Mouse (Mus musculus): ENCODE measurements at regions not wholly inside any gene's neighbourhood (a gene's known extent, or its start where the extent isn't known, plus 50 kb on each side); places are given as distances from the start of the nearest gene placed in this dataset.

- no peak for ATAC-seq (replicated peaks; ENCODE audit: poor library complexity, severe bottlenecking)
Observed at GRCm38 (mm10) chr1:120872554-120872953, 270.3 kb downstream of the En1 start.

GRCm38 (mm10) chr1:120882959-120883549 lies 280.8 kb downstream of the En1 start:
- ATAC-seq (replicated peaks; ENCODE audit: poor library complexity, severe bottlenecking), result no peak

GRCm38 (mm10) chr1:120883632-120884031 lies 281.4 kb downstream of the En1 start:
- ATAC-seq (replicated peaks; ENCODE audit: poor library complexity, severe bottlenecking), result no peak

- ATAC-seq (replicated peaks; ENCODE audit: poor library complexity, severe bottlenecking), result no peak
Observed at GRCm38 (mm10) chr1:120910801-120911200, 308.6 kb downstream of the En1 start.

- ATAC-seq (replicated peaks; ENCODE audit: poor library complexity, severe bottlenecking), result no peak
Observed at GRCm38 (mm10) chr1:120911962-120912670, 309.9 kb downstream of the En1 start.

GRCm38 (mm10) chr1:120921540-120921939 lies 319.3 kb downstream of the En1 start:
- ATAC-seq (replicated peaks; ENCODE audit: poor library complexity, severe bottlenecking), result no peak

- ATAC-seq (replicated peaks; ENCODE audit: poor library complexity, severe bottlenecking), result no peak
Observed at GRCm38 (mm10) chr1:120925271-120925670, 323.1 kb downstream of the En1 start.

GRCm38 (mm10) chr1:120930141-120930540 lies 327.9 kb downstream of the En1 start:
- ATAC-seq (replicated peaks; ENCODE audit: poor library complexity, severe bottlenecking), result no peak

- no peak for ATAC-seq (replicated peaks; ENCODE audit: poor library complexity, severe bottlenecking)
Observed at GRCm38 (mm10) chr1:120935321-120935720, 333.1 kb downstream of the En1 start.

GRCm38 (mm10) chr1:120943711-120944110 lies 341.5 kb downstream of the En1 start:
- no peak for ATAC-seq (replicated peaks; ENCODE audit: poor library complexity, severe bottlenecking)

GRCm38 (mm10) chr1:120946349-120946748 lies 344.1 kb downstream of the En1 start:
- no peak for ATAC-seq (replicated peaks; ENCODE audit: poor library complexity, severe bottlenecking)

- no peak for ATAC-seq (replicated peaks; ENCODE audit: poor library complexity, severe bottlenecking)
Observed at GRCm38 (mm10) chr1:120961235-120961634, 359.0 kb downstream of the En1 start.

- ATAC-seq (replicated peaks; ENCODE audit: poor library complexity, severe bottlenecking), result no peak
Observed at GRCm38 (mm10) chr1:120961984-120962383, 359.8 kb downstream of the En1 start.

GRCm38 (mm10) chr1:120963477-120964178 lies 361.4 kb downstream of the En1 start:
- no peak for ATAC-seq (replicated peaks; ENCODE audit: poor library complexity, severe bottlenecking)

- no peak for ATAC-seq (replicated peaks; ENCODE audit: poor library complexity, severe bottlenecking)
Observed at GRCm38 (mm10) chr1:120964179-120964517, 361.9 kb downstream of the En1 start.

GRCm38 (mm10) chr1:120966132-120966531 lies 363.9 kb downstream of the En1 start:
- ATAC-seq (replicated peaks; ENCODE audit: poor library complexity, severe bottlenecking), result no peak

GRCm38 (mm10) chr1:120974661-120975060 lies 357.7 kb downstream of the Insig2 start:
- no peak for ATAC-seq (replicated peaks; ENCODE audit: poor library complexity, severe bottlenecking)

GRCm38 (mm10) chr1:121004535-121004934 lies 327.9 kb downstream of the Insig2 start:
- ATAC-seq (replicated peaks; ENCODE audit: poor library complexity, severe bottlenecking), result no peak

- ATAC-seq (replicated peaks; ENCODE audit: poor library complexity, severe bottlenecking), result no peak
Observed at GRCm38 (mm10) chr1:121005198-121005597, 327.2 kb downstream of the Insig2 start.

- ATAC-seq (replicated peaks; ENCODE audit: poor library complexity, severe bottlenecking), result no peak
Observed at GRCm38 (mm10) chr1:121012126-121012525, 320.3 kb downstream of the Insig2 start.

- no peak for ATAC-seq (replicated peaks; ENCODE audit: poor library complexity, severe bottlenecking)
Observed at GRCm38 (mm10) chr1:121013839-121014503, 318.4 kb downstream of the Insig2 start.

Data from granulocyte monocyte progenitor cell, adult 5-6 weeks (primary cell).